Mouse (Mus musculus) megakaryocyte-erythroid progenitor cell, adult 5-6 weeks (primary cell): ENCODE results near the gene Nadk. TPM values are rescaled to one million over a fixed set of nuclear protein-coding genes. Genes with fewer than 3 reads are reported as not detected.

ENCODE experiments used
- ATAC-seq: replicated peaks from 2 replicates; pipeline ENCODE4 v1.8.0; 2016; ENCODE audit warnings: mild to moderate bottlenecking, inconsistent platforms; ENCODE audit not compliant: severe bottlenecking, poor library complexity, low FRiP score, low TSS enrichment
- total RNA-seq, 2 experiments: library from RNA; stranded (forward) in 1 of 2; stranded (reverse) in 1 of 2; fragments of 200-1000, 215-1000 nt in 1 of 2; fragments of >200 nt in 1 of 2; fragmentation: Nextera tagmentation in 1 of 2; gene quantifications; 2 replicates each; pipeline ENCODE4 v1.2.3; 2014 to 2017

The Nadk gene
- total RNA-seq, 2 experiments from 2014 or later: 65.2 to 76.3 TPM

GRCm38 (mm10) chr4:155599901-155600825 lies 38.0 kb downstream of the Nadk start:
- ATAC-seq: no peak

DNA sequence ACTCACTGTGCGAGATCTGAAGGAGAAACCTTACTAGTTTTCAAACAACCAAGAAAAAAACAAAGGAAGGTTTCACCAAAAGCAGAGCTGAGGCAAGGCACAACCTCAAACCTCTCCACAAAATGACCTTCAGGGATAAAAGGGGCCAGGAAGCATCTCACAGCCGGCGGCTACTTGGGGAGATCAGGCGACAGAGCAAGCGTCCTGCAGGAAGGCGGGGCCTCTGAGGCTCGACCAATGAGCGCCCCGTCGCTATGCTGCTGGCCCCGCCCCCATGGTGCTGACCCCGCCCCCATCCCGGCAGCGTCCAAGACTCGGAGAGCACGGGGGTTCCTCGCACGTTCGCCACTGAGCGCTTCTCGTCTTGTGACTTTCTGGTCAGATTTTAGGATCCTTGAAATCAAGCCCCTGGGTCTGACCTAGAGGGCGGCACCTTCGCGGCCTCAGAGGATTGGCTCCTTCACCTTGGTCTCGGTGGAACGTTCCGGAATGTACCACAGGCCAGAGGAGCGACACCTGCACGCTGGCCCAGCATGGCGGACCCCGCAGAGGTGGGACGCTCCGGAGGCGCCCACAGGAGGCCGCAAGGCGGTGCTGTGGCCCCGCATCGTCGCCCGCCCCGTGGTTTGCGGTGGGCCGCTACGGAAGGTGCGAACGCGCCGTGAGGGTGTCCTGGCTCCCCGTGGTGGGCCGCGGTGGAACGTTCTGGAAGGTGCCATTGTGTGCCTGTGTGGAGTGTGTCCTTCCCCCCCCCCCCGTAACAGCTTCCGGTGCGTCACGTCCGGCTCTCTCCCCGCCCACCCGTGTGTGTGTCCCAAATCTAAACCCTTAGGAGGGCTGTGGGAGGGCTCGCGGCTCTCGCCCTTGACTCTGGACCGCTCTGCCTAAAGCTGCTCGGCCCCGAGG lies 39.2 kb downstream of the Nadk start, which contains the start of gene Slc35e2:
Slc35e2 (plus strand) TSS at position 326 of the 906 bp plus-strand sequence.
- peak; percentile 74 for ATAC-seq

- ATAC-seq: no peak
Observed at GRCm38 (mm10) chr4:155601997-155602456, 39.8 kb downstream of the Nadk start.

DNA sequence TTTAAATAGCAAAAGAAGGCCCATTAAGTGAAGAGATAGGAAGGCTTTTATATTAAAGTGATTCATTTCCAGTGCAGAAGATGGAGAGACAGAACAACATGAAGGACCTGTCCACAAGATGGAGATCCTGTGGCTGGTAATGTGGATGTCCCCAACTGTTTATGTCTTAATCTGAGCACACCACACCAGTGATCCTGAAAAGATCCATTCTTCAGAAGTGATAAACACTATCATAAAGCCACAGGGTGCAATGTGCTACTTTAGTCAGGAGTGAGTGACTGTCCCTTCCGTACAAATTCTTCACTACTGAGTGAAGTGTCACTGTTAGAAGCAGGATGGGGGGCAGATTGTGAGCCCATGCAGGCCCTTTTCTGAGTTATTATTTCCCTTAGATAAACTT lies 40.6 kb downstream of the Nadk start:
- peak; percentile 62 for ATAC-seq

GRCm38 (mm10) chr4:155603801-155604200 lies 41.6 kb downstream of the Nadk start:
- no peak for ATAC-seq

DNA sequence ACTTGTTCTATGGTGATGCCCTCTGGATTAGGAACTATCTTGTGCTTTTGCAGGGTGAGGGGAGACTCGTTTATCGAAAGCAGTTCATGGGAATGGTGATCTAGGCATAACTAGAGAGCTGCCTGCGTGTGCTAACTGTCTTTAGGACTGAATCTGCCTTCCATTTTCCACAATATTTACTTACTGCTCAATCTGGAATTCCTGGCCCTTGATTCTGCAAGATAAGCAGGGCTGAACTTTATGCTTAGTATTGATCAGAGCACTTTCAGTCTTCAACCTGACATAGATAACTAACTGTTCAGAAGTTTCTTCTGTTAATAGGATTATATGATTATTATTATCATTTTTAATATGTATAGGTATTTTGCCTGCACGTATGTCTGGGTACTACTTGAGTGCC lies 43.0 kb downstream of the Nadk start:
- no peak for ATAC-seq

- ATAC-seq: no peak
Observed at GRCm38 (mm10) chr4:155606825-155607224, 44.6 kb downstream of the Nadk start.

GRCm38 (mm10) chr4:155611860-155612259 lies 49.7 kb downstream of the Nadk start:
- no peak for ATAC-seq

GRCm38 (mm10) chr4:155613264-155613663 lies 51.1 kb downstream of the Nadk start:
- ATAC-seq: no peak

- peak; percentile 87 for ATAC-seq
Observed at GRCm38 (mm10) chr4:155618321-155618720, 56.1 kb downstream of the Nadk start.

- ATAC-seq: peak; percentile 99
Observed at GRCm38 (mm10) chr4:155624338-155625291, 62.4 kb downstream of the Nadk start, which contains the start of gene Cdk11b. Gene Cdk11b (plus strand): TSS chr4:155624854.

DNA sequence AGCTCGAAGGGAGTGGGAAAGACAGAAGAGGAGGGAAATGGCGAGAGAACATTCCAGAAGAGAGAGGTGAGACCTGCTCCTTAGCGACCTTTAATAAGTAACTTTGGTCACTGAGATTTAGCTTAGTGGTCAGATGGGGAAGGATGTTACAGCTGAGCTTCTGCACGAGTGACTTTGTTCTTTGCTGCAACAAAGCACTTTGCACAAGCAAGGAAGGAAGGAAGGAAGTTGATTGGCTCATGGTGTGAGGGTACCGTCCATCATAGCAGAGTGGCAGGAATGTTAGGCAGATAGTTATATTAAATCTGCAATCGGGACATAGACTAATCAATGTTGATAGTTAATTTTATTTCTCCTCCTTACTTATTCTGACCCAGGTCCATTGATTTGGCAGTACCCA lies 68.1 kb downstream of the Nadk start:
- no peak for ATAC-seq

- no peak for ATAC-seq
Observed at GRCm38 (mm10) chr4:155635766-155636499, 73.8 kb downstream of the Nadk start.

Other genes with a start within 250 kb of the Nadk start
- gene Prkcz, start 201.0 kb upstream of the Nadk start, total RNA-seq (2014; fragmentation: Nextera tagmentation): not detected in 2 replicates
- gene Prkcz, start 201.0 kb upstream of the Nadk start, total RNA-seq (2017): not detected in 2 replicates
- gene Gabrd, start 164.3 kb upstream of the Nadk start, total RNA-seq (2014; fragmentation: Nextera tagmentation): 0.20 TPM in 1 of 2 replicates, not detected in the other
- not detected in 2 replicates for gene Gabrd, start 164.3 kb upstream of the Nadk start, total RNA-seq (2017)
- 2.9 TPM in 1 of 2 replicates, not detected in the other for gene Cfap74, start 153.2 kb upstream of the Nadk start, total RNA-seq (2014; fragmentation: Nextera tagmentation)
- 0.38 TPM in 1 of 2 replicates, not detected in the other for gene Cfap74, start 153.2 kb upstream of the Nadk start, total RNA-seq (2017)
- not detected in 2 replicates for gene Tmem52, start 93.3 kb upstream of the Nadk start, total RNA-seq (2014; fragmentation: Nextera tagmentation)
- gene Tmem52, start 93.3 kb upstream of the Nadk start, total RNA-seq (2017): not detected in 2 replicates
- 219 and 229 TPM in 2 replicates for gene Gnb1, start 71.0 kb upstream of the Nadk start, total RNA-seq (2014; fragmentation: Nextera tagmentation)
- 109 and 158 TPM in 2 replicates for gene Gnb1, start 71.0 kb upstream of the Nadk start, total RNA-seq (2017)
- gene Slc35e2, start 39.0 kb downstream of the Nadk start, total RNA-seq (2014; fragmentation: Nextera tagmentation): 45.1 and 60.2 TPM in 2 replicates
- 30.4 and 31.1 TPM in 2 replicates for gene Slc35e2, start 39.0 kb downstream of the Nadk start, total RNA-seq (2017)
- 60.7 and 74.1 TPM in 2 replicates for gene Cdk11b, start 62.5 kb downstream of the Nadk start, total RNA-seq (2014; fragmentation: Nextera tagmentation)
- 44.7 and 67.9 TPM in 2 replicates for gene Cdk11b, start 62.5 kb downstream of the Nadk start, total RNA-seq (2017)
- gene Gm10563, start 83.0 kb downstream of the Nadk start, total RNA-seq (2014; fragmentation: Nextera tagmentation): not detected in 2 replicates
- gene Gm10563, start 83.0 kb downstream of the Nadk start, total RNA-seq (2017): not detected in 2 replicates
- not detected in 2 replicates for gene Mmp23, start 91.0 kb downstream of the Nadk start, total RNA-seq (2014; fragmentation: Nextera tagmentation)
- gene Mmp23, start 91.0 kb downstream of the Nadk start, total RNA-seq (2017): not detected in 2 replicates
- gene Mib2, start 106.8 kb downstream of the Nadk start, total RNA-seq (2014; fragmentation: Nextera tagmentation): 12.9 and 17.9 TPM in 2 replicates
- gene Mib2, start 106.8 kb downstream of the Nadk start, total RNA-seq (2017): 11.9 and 13.3 TPM in 2 replicates
- 1.1 and 2.8 TPM in 2 replicates for gene Fndc10, start 132.0 kb downstream of the Nadk start, total RNA-seq (2014; fragmentation: Nextera tagmentation)
- 0.33 and 0.88 TPM in 2 replicates for gene Fndc10, start 132.0 kb downstream of the Nadk start, total RNA-seq (2017)
- 83.5 and 90.2 TPM in 2 replicates for gene Ssu72, start 142.4 kb downstream of the Nadk start, total RNA-seq (2014; fragmentation: Nextera tagmentation)
- 75.3 and 94.1 TPM in 2 replicates for gene Ssu72, start 142.4 kb downstream of the Nadk start, total RNA-seq (2017)
- 0.17 and 0.20 TPM in 2 replicates for gene Tmem240, start 172.4 kb downstream of the Nadk start, total RNA-seq (2014; fragmentation: Nextera tagmentation)
- under 0.01 and 0.65 TPM in 2 replicates for gene Tmem240, start 172.4 kb downstream of the Nadk start, total RNA-seq (2017)
- gene Atad3a, start 198.7 kb downstream of the Nadk start, total RNA-seq (2014; fragmentation: Nextera tagmentation): 123 and 206 TPM in 2 replicates
- 95.3 and 123 TPM in 2 replicates for gene Atad3a, start 198.7 kb downstream of the Nadk start, total RNA-seq (2017)
- gene Vwa1, start 212.3 kb downstream of the Nadk start, total RNA-seq (2014; fragmentation: Nextera tagmentation): not detected in 2 replicates
- gene Vwa1, start 212.3 kb downstream of the Nadk start, total RNA-seq (2017): 0.08 and 0.19 TPM in 2 replicates
- not detected in 2 replicates for gene Tmem88b, start 223.5 kb downstream of the Nadk start, total RNA-seq (2014; fragmentation: Nextera tagmentation)
- 0.09 TPM in 1 of 2 replicates, not detected in the other for gene Tmem88b, start 223.5 kb downstream of the Nadk start, total RNA-seq (2017)
- gene Ankrd65, start 228.1 kb downstream of the Nadk start, total RNA-seq (2014; fragmentation: Nextera tagmentation): not detected in 2 replicates
- gene Ankrd65, start 228.1 kb downstream of the Nadk start, total RNA-seq (2017): not detected in 2 replicates
- gene Mrpl20, start 240.5 kb downstream of the Nadk start, total RNA-seq (2014; fragmentation: Nextera tagmentation): 189 and 239 TPM in 2 replicates
- gene Mrpl20, start 240.5 kb downstream of the Nadk start, total RNA-seq (2017): 78.5 and 90.1 TPM in 2 replicates